Mouse (Mus musculus): ENCODE data around the gene Mybpc3. TPM values are rescaled to one million over a fixed set of nuclear protein-coding genes. Genes with fewer than 3 reads are reported as not detected.

Mybpc3 gene
- polyA plus RNA-seq (2017; shearing (Covaris generic)) = not detected

DNA sequence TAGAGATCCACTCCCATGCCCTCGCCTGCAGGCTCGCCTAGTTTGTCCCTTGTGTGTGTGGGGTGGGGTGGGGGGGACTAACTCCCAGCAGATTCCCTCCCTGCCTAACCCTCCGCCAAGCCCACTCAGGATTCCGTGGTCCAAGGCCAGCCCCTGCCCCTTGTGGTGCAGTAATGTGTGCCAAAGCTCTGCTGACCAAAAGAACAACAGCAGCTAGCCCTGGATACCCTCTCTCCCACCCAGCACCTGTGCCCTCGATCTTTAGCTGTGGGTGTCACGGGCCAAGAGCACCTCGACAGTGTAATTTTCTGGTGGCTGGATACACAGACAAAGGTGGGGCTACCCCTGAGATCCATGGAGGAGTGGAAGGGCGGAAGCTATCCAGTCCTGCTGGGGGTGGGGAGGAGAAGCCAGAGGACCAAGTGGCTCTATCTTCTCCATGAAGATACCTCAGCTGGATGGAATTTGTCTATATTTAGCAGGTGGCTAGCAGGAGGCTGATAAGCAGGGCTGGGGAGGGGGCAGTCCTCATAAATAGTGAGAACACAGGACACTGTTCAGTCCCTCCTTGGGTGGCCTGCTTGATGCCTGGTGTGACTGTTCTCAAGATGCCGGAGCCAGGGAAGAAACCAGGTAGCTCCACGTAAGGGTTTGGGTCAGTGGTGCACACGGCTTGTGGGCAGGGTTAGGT is at the start of gene Mybpc3:
Mybpc3 (plus strand) TSS at position 560 of the 691 bp plus-strand sequence.

DNA sequence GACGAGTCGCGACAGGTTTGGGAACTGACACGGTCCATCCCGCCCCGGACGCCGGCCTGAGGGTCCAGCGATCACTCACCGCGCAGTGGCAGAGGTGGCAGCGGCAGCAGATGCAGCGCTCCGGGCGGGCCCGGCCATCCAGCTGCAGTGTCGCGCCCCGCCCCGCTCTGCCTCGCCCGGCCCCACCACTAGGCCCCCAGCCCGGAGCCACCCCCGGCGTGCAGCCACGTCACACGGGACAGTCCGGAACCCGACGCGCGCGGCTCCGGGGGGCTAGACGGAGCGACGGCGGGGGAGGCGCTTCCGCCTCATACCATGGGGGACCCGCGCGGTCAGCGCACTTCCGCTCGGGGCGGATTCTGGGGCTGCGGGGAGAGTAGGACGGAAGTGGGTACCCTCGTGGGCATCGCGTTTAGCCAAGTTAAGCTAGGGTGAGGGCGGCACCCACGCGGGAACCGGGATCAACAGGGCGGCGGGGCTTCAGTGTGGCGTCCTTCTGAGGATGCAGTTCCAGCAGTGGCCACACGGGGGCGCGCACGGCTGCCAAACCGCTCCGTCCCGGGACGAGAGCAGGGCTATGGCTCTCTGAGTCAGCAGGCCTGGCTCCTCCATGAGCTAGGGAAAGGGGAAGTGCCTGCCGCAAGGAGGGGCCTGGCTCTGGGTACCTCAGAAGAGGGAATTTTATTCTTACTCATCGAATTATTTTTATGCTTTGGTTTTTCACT is 47.7 kb upstream of the Mybpc3 start, which contains the start of gene Slc39a13:
Slc39a13 (minus strand) TSS at position 342 of the 725 bp plus-strand sequence.

DNA sequence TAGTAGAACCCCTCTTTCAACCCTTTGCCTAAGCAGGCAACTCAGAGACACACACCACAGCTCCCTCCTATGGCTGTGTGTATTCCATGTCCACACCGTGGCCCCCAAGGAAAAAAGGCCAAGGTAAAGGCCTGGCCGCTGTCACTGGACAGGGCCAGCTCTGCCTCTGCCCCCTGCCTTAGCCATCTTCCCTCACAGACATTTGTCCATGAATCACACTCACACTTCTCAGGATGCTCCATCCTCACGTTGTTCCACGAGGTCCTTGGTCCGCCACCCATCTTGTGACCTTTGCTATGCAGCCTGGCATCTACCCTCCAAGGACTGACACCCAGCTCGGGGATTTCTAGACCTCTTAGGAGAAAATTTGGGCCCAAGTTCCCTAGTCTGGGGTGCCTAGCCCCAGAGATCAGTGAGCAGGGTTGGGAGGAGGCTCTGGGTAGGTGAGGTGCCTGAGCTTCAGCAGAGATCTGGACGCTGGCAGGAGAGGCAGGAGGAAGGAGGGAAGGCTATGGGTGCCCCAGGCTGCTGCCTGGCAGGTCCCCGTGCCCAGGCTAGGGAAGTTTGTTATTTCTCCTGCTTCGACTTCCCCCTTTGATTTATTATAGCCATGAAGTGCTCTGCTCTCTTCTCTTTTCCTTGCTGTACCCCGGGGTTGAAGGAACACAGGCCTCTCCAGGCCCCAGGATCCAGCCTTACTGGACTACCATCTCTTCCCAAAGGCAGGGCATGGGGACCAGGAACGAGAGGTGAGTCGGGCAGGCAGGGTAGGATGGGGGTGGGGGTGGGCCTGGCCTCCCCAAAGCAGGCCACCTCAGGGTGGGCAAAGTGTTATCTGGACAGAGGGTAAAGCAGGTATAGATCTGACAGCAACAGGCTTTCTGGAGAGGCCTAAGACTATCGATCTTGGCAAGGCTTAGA is 35.9 kb upstream of the Mybpc3 start, which contains the start of gene Spi1:
Spi1 (plus strand) TSS at position 616 of the 921 bp plus-strand sequence.

DNA sequence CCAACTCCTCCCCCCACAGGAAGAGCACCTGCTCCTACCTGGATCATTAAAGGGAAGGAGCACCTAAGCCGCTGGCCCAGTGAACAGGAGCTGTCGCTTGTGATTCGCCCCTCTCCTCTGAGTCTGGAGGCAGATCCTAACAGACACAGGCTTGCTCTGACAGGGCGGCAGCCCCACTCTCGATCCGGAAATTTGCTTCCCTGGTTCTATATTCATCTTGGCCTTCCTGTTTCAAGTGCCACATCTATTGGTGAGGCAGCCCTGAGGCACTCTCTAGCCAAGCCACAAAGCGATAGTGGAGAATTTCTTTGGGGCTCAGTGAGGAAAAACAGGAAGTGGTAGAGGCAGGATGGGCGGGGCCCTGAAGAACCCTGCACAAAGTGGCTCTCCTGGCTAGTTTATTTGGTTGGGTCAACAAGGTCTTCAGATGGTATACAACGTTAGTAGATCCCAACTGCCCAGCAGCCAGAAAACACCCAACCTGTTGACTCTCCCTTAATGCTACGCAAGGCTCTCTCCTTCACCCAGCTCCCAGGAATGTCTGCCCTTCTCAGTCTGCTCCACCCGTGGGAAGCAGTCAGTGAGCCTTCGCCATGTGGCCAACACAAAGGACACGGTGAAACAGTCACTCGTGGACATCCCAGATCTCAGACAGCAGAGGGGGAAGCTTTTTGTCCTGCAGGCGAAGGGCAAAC is 65.9 kb downstream of the Mybpc3 start, which contains the start of gene Madd:
Madd (minus strand) TSS at position 127 of the 695 bp plus-strand sequence.

Other genes with a start within 250 kb of the Mybpc3 start
- gene C1qtnf4, start 232.3 kb upstream of the Mybpc3 start, polyA plus RNA-seq (2017; shearing (Covaris generic)) = 1.6 TPM
- 51.3 TPM for gene Kbtbd4, start 213.4 kb upstream of the Mybpc3 start, polyA plus RNA-seq (2017; shearing (Covaris generic))
- 178 TPM for gene Ndufs3, start 213.3 kb upstream of the Mybpc3 start, polyA plus RNA-seq (2017; shearing (Covaris generic))
- gene Celf1, start 177.8 kb upstream of the Mybpc3 start, polyA plus RNA-seq (2017; shearing (Covaris generic)) = 33.7 TPM
- gene Rapsn, start 82.5 kb upstream of the Mybpc3 start, polyA plus RNA-seq (2017; shearing (Covaris generic)) = 5.7 TPM
- gene Psmc3, start 64.1 kb upstream of the Mybpc3 start, polyA plus RNA-seq (2017; shearing (Covaris generic)) = 289 TPM
- 37.0 TPM for gene Slc39a13, start 47.7 kb upstream of the Mybpc3 start, polyA plus RNA-seq (2017; shearing (Covaris generic))
- gene Spi1, start 35.8 kb upstream of the Mybpc3 start, polyA plus RNA-seq (2017; shearing (Covaris generic)) = 0.48 TPM
- gene Madd, start 65.7 kb downstream of the Mybpc3 start, polyA plus RNA-seq (2017; shearing (Covaris generic)) = 123 TPM
- 1.9 TPM for gene Nr1h3, start 84.7 kb downstream of the Mybpc3 start, polyA plus RNA-seq (2017; shearing (Covaris generic))
- gene Acp2, start 84.7 kb downstream of the Mybpc3 start, polyA plus RNA-seq (2017; shearing (Covaris generic)) = 20.9 TPM
- gene Ddb2, start 118.8 kb downstream of the Mybpc3 start, polyA plus RNA-seq (2017; shearing (Covaris generic)) = 101 TPM
- gene Pacsin3, start 137.8 kb downstream of the Mybpc3 start, polyA plus RNA-seq (2017; shearing (Covaris generic)) = 0.89 TPM
- gene Arfgap2, start 146.8 kb downstream of the Mybpc3 start, polyA plus RNA-seq (2017; shearing (Covaris generic)) = 145 TPM